Mouse (Mus musculus) brain, embryonic 14.5 days (tissue): ENCODE measurements around the gene Nedd9.

Source experiments
- CTCF ChIP-seq: fragments of 200-500 bp; IDR thresholded peaks from 2 replicates; pipeline ENCODE4 v1.5.1; 2012; ENCODE audit warnings: inconsistent platforms, mild to moderate bottlenecking, moderate library complexity, borderline replicate concordance; ENCODE audit not compliant: insufficient read depth, insufficient read length; ENCODE audit errors: extremely low read depth
- POLR2A ChIP-seq: fragments of 200-500 bp; IDR thresholded peaks from 2 replicates; pipeline ENCODE4 v1.6.1; 2012; ENCODE audit warnings: mild to moderate bottlenecking, inconsistent platforms, borderline replicate concordance; ENCODE audit not compliant: poor library complexity, insufficient read depth, insufficient read length, severe bottlenecking; ENCODE audit errors: extremely low read depth

DNA sequence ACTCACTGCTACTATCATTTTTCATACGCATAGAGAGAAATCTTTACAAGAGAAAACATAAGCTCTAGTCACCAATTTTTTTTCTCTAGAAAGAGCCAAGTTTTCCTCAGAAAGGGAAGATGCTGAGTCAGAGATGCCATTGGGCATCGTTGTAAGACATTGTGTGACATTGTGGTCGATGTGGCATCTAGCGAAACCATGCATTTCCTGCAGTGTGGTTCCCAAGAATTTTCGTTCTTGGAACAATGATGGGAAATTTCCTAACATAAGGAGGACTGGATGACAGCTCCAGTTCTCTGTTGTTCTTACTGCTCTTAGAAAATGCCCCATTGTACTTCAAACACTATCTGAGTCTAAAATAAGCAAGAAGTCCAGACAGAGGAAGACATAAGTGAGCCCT lies 45.5 kb upstream of the Nedd9 start:
- TF ChIP-seq CTCF (no peak), POLR2A (no peak)
